Mouse (Mus musculus): ENCODE data around the gene Mocs1. TPM values are rescaled to one million over a fixed set of nuclear protein-coding genes. Genes with fewer than 3 reads are reported as not detected.

Mocs1 gene
- polyA plus RNA-seq, 1 experiment from 2014 or later = 15.8 TPM

DNA sequence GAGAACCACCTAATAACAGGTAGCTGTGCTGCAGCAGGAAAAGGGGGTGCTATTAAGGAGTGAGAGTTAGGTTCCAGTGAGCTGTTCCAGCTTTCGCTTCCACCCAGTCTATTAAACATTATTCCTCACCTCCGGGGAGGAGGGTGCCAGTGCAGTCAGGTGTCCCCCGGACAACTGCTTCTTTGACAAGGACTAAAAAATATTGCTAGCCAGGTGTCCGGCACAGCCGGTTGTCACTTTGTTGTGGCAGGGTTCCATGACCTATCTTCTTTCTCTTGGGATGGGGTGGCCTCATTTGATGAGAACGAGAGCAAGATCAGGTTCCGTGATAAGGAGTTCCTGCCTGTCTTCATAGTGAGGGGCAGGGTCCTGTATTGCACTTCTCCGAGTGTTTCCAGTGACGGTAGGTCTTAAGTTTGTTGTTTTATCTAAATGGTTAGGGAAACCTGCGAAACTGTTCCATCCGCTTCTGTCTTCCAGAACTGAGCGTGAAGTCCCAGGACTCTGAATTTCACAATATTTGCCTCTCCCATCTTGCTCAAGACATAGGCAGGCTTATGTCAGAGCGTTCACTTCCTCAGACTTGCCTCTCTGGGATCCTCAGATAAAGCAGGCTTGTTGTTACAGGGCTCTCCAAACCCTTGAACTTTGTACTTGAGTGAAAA, 721 bp downstream of the Mocs1 start:
- Histone ChIP-seq H3K9me3 (ENCODE audit: control insufficient read depth, low read length) (no peaks in the 10 kb centered on the region), H3K9ac (ENCODE audit: low read depth, low read length) (peak overlapping the region; percentile 89), H3K36me3 (ENCODE audit: control insufficient read depth, insufficient read depth, low read length) (peaks cover 4% of the 10 kb centered on the region; the same call in 1 of the 2 replicates), H3K4me2 (peak overlapping the region; percentile 82), H3K27ac (ENCODE audit: low read depth, low read length) (peak overlapping the region; percentile 78), H3K4me1 (replicated peaks; ENCODE audit: control insufficient read depth, insufficient read depth, low read length) (peaks cover 30% of the 10 kb centered on the region), H3K27me3 (replicated peaks; ENCODE audit: control insufficient read depth, insufficient read depth, low read length) (no peaks in the 10 kb centered on the region), H3K4me3 (ENCODE audit: low read depth, low read length) (peak overlapping the region; percentile 70)
- ATAC-seq (replicated peaks; ENCODE audit: low FRiP score) (peak; percentile 59), DNase-seq (ENCODE audit: low spot score) (peak; percentile 36)
- 31% methylated on average over 13 of the region's 13 CpGs for WGBS

DNA sequence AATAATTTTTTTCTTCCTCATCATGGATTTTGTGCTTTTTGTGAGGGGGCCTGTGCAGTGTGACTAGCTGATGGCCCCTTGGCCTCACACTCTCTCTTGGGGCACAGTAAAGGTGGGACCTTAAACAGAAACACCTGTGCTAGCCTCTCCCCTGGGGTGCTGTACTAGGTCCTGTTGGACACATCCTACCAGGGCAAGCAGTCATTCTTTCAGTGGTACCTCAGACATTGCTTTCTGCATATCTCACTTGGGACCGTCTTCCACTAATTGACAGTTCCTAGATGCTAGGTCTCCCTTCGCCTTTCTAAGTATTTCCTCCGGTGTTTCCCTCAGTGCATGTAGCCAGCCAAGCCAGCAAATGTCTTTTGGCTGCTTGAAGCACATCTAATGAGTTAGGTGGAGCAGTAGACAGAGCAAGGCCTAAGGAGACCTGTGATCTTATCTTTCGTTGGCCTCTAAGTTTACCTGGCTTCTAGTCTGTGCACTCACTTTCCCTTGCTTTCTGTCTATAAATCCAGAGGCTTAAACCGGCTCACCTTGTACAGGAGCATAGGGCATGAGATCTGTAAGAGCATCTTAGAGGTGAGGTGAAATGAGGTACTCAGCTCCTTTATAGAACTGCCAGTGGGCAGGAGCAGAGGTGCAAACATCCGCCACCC, 1.4 kb downstream of the Mocs1 start:
- H3K9ac ChIP-seq (ENCODE audit: low read depth, low read length) = peak overlapping the region; percentile 89
- H3K27me3 ChIP-seq (replicated peaks; ENCODE audit: control insufficient read depth, insufficient read depth, low read length) = no peaks in the 10 kb centered on the region
- H3K36me3 ChIP-seq (ENCODE audit: control insufficient read depth, insufficient read depth, low read length) = peaks cover 6% of the 10 kb centered on the region; the same call in 1 of the 2 replicates
- WGBS = 74% methylated on average over 6 of the region's 6 CpGs
- ATAC-seq (replicated peaks; ENCODE audit: low FRiP score) (no peak), DNase-seq (ENCODE audit: low spot score) (peak; percentile 27)
- peak overlapping the region; percentile 78; the same call in 1 of the 2 replicates for H3K27ac ChIP-seq (ENCODE audit: low read depth, low read length)
- H3K4me1 ChIP-seq (replicated peaks; ENCODE audit: control insufficient read depth, insufficient read depth, low read length) = peaks cover 37% of the 10 kb centered on the region
- H3K9me3 ChIP-seq (ENCODE audit: control insufficient read depth, low read length) = no peaks in the 10 kb centered on the region
- peak overlapping the region; percentile 70 for H3K4me3 ChIP-seq (ENCODE audit: low read depth, low read length)
- H3K4me2 ChIP-seq = peak overlapping the region; percentile 82

DNA sequence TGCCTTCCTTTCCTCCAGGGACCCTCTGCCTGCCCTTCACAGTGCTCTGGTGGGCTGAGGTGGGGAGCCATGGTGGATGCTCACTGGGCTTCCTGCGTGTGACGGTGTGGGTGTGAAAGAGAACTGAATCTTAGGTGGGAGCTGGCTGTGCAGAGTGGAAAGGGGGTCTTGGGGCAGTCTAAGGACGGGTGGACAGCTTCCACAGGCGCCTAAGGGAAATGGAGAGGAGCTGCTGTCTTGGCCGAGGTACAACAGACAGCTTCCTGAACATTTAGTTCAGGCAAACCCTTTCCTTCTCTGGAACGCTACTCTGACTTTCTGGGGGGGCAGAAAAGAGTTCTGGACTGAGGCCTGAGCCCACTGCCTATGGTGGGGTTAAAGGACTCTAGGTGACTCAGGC, 2.0 kb downstream of the Mocs1 start:
- H3K27me3 ChIP-seq (replicated peaks; ENCODE audit: control insufficient read depth, insufficient read depth, low read length) = no peaks in the 10 kb centered on the region
- DNase-seq (ENCODE audit: low spot score) (peak; percentile 32), ATAC-seq (replicated peaks; ENCODE audit: low FRiP score) (no peak)
- no peak overlapping the region for H3K27ac ChIP-seq (ENCODE audit: low read depth, low read length)
- no peaks in the 10 kb centered on the region for H3K9me3 ChIP-seq (ENCODE audit: control insufficient read depth, low read length)
- H3K36me3 ChIP-seq (ENCODE audit: control insufficient read depth, insufficient read depth, low read length) = peaks cover 11% of the 10 kb centered on the region
- H3K4me2 ChIP-seq = peak overlapping the region; percentile 82
- WGBS = 78% methylated on average over 6 of the region's 6 CpGs
- peaks cover 41% of the 10 kb centered on the region for H3K4me1 ChIP-seq (replicated peaks; ENCODE audit: control insufficient read depth, insufficient read depth, low read length)
- H3K4me3 ChIP-seq (ENCODE audit: low read depth, low read length) = peak overlapping the region; percentile 70
- peak overlapping the region; percentile 89; the same call in 1 of the 2 replicates for H3K9ac ChIP-seq (ENCODE audit: low read depth, low read length)

DNA sequence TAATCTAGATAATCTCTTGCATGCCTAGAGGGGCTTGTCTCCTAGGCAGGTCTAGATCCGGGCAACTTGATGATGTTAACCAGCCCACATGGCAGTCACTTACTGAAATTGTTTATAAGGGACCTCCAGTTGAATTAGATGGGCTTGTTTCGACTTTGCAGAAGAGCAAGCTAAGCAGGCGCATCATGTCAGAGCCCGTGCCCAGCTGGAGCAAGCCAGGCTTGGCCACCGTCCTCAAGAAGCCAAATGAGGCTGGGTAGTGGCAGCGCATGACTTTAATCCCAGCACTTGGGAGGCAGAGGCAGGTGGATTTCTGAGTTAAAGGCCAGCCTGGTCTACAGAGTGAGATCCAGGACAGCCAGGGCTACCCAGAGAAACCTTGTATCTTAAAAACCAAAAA, 3.0 kb downstream of the Mocs1 start:
- DNase-seq (ENCODE audit: low spot score) (peak; percentile 22), ATAC-seq (replicated peaks; ENCODE audit: low FRiP score) (no peak)
- peaks cover 47% of the 10 kb centered on the region for H3K4me1 ChIP-seq (replicated peaks; ENCODE audit: control insufficient read depth, insufficient read depth, low read length)
- peaks cover 20% of the 10 kb centered on the region for H3K36me3 ChIP-seq (ENCODE audit: control insufficient read depth, insufficient read depth, low read length)
- H3K9ac ChIP-seq (ENCODE audit: low read depth, low read length) = no peak overlapping the region
- H3K4me3 ChIP-seq (ENCODE audit: low read depth, low read length) = no peak overlapping the region
- no peak overlapping the region for H3K4me2 ChIP-seq
- no peaks in the 10 kb centered on the region for H3K9me3 ChIP-seq (ENCODE audit: control insufficient read depth, low read length)
- H3K27me3 ChIP-seq (replicated peaks; ENCODE audit: control insufficient read depth, insufficient read depth, low read length) = no peaks in the 10 kb centered on the region
- 85% methylated on average over 6 of the region's 6 CpGs for WGBS
- H3K27ac ChIP-seq (ENCODE audit: low read depth, low read length) = no peak overlapping the region

DNA sequence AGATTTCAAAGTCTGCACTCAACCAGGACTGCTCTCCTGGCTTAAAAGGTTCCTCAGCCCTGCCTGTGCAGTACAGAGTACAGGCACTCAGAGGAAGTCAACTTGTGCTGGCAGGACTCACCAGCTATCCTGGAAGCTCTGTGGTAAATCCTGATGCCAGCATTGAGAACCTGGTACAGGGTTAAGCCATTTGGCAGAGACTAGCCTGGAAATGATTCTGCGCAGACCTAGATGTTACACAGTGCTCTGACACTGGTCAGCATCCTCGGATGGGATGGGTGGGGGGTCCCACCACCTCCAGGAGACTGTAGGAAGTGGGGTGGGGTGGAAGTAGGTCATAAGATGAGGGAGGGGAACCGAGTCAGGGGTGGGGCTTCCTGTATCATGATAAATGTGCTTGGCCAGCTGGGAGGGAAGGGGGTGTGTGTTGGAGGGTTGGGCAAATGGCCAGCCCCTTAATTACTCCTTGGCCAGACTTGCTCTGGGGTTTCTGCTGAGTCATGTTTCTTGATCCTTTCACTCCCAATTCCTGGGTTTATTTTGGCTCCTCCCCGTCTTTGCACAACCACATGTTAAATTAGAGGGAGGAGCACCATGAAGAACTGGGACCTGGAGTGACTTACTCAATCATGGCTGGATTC, 4.0 kb downstream of the Mocs1 start:
- peaks cover 49% of the 10 kb centered on the region for H3K4me1 ChIP-seq (replicated peaks; ENCODE audit: control insufficient read depth, insufficient read depth, low read length)
- no peak overlapping the region for H3K27ac ChIP-seq (ENCODE audit: low read depth, low read length)
- no peak overlapping the region for H3K9ac ChIP-seq (ENCODE audit: low read depth, low read length)
- ATAC-seq (replicated peaks; ENCODE audit: low FRiP score) (no peak), DNase-seq (ENCODE audit: low spot score) (peak; percentile 33)
- H3K9me3 ChIP-seq (ENCODE audit: control insufficient read depth, low read length) = no peaks in the 10 kb centered on the region
- WGBS = 48% methylated on average over 4 of the region's 4 CpGs
- no peak overlapping the region for H3K4me2 ChIP-seq
- H3K4me3 ChIP-seq (ENCODE audit: low read depth, low read length) = no peak overlapping the region
- H3K36me3 ChIP-seq (ENCODE audit: control insufficient read depth, insufficient read depth, low read length) = peaks cover 22% of the 10 kb centered on the region
- H3K27me3 ChIP-seq (replicated peaks; ENCODE audit: control insufficient read depth, insufficient read depth, low read length) = no peaks in the 10 kb centered on the region

DNA sequence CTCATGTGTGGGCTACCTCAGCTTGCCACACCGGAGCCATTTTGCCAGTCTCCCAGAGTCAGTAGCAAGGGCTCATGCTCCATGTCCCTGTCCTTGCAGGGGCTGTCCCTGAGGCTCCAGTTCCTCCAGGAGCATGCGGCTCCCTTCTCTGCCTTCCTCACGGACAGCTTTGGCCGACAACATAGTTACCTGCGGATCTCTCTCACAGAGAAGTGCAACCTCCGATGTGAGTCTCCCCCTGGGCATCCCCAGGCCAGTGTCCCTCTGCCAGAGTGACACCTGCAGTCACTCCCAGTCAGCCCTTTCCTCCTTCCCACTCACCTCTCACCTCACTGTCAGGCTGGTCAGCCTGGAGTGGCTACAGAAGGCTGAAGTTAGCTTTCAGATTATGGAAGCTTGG, 4.9 kb downstream of the Mocs1 start:
- Histone ChIP-seq H3K4me1 (replicated peaks; ENCODE audit: control insufficient read depth, insufficient read depth, low read length) (peaks cover 52% of the 10 kb centered on the region), H3K27me3 (replicated peaks; ENCODE audit: control insufficient read depth, insufficient read depth, low read length) (no peaks in the 10 kb centered on the region), H3K36me3 (ENCODE audit: control insufficient read depth, insufficient read depth, low read length) (peaks cover 22% of the 10 kb centered on the region), H3K27ac (ENCODE audit: low read depth, low read length) (no peak overlapping the region), H3K4me2 (no peak overlapping the region), H3K4me3 (ENCODE audit: low read depth, low read length) (no peak overlapping the region), H3K9me3 (ENCODE audit: control insufficient read depth, low read length) (no peaks in the 10 kb centered on the region), H3K9ac (ENCODE audit: low read depth, low read length) (no peak overlapping the region)
- DNase-seq (ENCODE audit: low spot score) = no peak
- no peak for ATAC-seq (replicated peaks; ENCODE audit: low FRiP score)
- 94% methylated on average over 6 of the region's 6 CpGs for WGBS

DNA sequence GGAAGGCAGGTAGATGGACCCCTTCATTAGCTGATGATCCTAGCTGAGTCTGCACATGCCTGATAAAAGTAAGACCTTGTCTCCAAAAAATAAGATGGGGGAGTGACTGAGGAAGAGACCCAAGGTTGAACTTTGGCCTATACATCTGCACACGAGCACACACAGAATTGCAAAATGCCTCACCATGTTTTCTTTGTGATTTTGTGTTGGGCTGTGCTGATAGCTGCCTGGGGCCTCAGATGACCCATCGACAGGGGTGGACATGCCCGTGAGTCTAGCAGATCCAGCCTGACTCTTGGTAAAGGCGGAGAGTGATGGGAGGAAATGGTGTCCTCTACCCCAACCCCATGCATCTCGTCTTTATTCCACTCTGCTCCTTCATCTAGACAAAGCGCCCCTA, 6.1 kb downstream of the Mocs1 start:
- Histone ChIP-seq H3K9ac (ENCODE audit: low read depth, low read length) (no peak overlapping the region), H3K27ac (ENCODE audit: low read depth, low read length) (peak overlapping the region; percentile 48; the same call in 1 of the 2 replicates), H3K9me3 (ENCODE audit: control insufficient read depth, low read length) (no peaks in the 10 kb centered on the region), H3K4me3 (ENCODE audit: low read depth, low read length) (no peak overlapping the region), H3K4me1 (replicated peaks; ENCODE audit: control insufficient read depth, insufficient read depth, low read length) (peaks cover 62% of the 10 kb centered on the region), H3K27me3 (replicated peaks; ENCODE audit: control insufficient read depth, insufficient read depth, low read length) (no peaks in the 10 kb centered on the region), H3K36me3 (ENCODE audit: control insufficient read depth, insufficient read depth, low read length) (peaks cover 22% of the 10 kb centered on the region), H3K4me2 (no peak overlapping the region)
- 76% methylated on average over 6 of the region's 6 CpGs for WGBS
- DNase-seq (ENCODE audit: low spot score) = no peak
- no peak for ATAC-seq (replicated peaks; ENCODE audit: low FRiP score)

DNA sequence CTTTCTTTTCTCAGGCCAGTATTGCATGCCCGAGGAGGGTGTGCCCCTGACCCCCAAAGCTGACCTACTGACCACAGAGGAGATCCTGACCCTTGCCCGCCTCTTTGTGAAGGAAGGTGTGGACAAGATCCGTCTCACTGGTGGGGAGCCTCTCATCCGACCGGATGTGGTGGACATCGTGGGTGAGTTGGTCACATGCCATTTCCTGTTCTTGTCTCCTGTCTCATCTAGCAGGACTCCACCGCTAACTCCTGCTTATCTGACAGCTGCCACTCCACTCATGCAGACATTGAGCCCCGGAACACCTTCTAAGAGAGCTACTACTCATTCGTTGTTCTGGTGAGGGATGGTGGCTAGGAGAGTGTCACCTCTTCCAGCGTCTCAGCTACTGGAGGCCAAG, 6.9 kb downstream of the Mocs1 start:
- DNase-seq (ENCODE audit: low spot score) (no peak), ATAC-seq (replicated peaks; ENCODE audit: low FRiP score) (no peak)
- Histone ChIP-seq H3K4me1 (replicated peaks; ENCODE audit: control insufficient read depth, insufficient read depth, low read length) (peaks cover 61% of the 10 kb centered on the region), H3K4me3 (ENCODE audit: low read depth, low read length) (no peak overlapping the region), H3K9me3 (ENCODE audit: control insufficient read depth, low read length) (no peaks in the 10 kb centered on the region), H3K27ac (ENCODE audit: low read depth, low read length) (peak overlapping the region; percentile 48; the same call in 1 of the 2 replicates), H3K27me3 (replicated peaks; ENCODE audit: control insufficient read depth, insufficient read depth, low read length) (no peaks in the 10 kb centered on the region), H3K4me2 (no peak overlapping the region), H3K36me3 (ENCODE audit: control insufficient read depth, insufficient read depth, low read length) (peaks cover 26% of the 10 kb centered on the region), H3K9ac (ENCODE audit: low read depth, low read length) (no peak overlapping the region)
- 48% methylated on average over 10 of the region's 10 CpGs for WGBS
